Mouse (Mus musculus): ENCODE measurements around the gene Fryl.

GRCm38 (mm10) chr5:73199586-73199985, 56.8 kb downstream of the Fryl start:
- TF ChIP-seq CTCF (IDR thresholded peaks at IDR 0.05; ENCODE audit: borderline replicate concordance, control insufficient read depth, extremely low read depth, insufficient read depth, low read length, poor library complexity) = no peak
- TF ChIP-seq POLR2A (IDR thresholded peaks at IDR 0.05; ENCODE audit: control insufficient read depth, extremely low read depth, insufficient read depth, low read length, poor library complexity) = no peak
